Mouse (Mus musculus) thymus, adult 18-20 months (tissue): ENCODE measurements around the gene Isoc2b.
"Not testable (repeated sequence)": the region's sequence is repeated elsewhere in the genome, so short reads cannot be mapped to it uniquely, and the experiment has no call there.

ENCODE experiments used
- DNase-seq, 2 experiments: peaks; one replicate each; pipeline ENCODE4 v3.0.0; 2022; ENCODE audit warnings: mixed read lengths in 2 of 2

Gene Isoc2b

DNA sequence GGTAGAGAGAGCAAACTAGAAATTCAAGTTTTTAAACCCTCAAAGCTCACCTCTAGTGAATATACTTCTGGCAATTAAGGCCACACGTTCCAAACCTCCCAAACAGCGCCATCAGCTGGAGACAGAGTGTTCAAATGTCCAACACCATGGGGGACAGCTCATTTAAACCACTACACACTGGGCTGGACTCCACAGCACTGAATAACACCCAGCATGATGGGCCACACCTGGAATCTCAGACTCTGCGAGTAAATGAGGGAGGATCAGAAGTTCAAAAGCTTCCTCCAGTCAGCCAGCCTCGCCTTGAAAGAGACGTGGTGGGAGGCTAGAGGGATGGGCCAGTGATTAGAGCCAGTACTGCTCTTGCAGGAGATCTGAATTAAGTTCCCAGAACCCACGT is at the start of gene Isoc2b:
Gene Isoc2b (minus strand): TSS at position 126 of the 400 bp plus-strand sequence.
- no peak for DNase-seq

DNA sequence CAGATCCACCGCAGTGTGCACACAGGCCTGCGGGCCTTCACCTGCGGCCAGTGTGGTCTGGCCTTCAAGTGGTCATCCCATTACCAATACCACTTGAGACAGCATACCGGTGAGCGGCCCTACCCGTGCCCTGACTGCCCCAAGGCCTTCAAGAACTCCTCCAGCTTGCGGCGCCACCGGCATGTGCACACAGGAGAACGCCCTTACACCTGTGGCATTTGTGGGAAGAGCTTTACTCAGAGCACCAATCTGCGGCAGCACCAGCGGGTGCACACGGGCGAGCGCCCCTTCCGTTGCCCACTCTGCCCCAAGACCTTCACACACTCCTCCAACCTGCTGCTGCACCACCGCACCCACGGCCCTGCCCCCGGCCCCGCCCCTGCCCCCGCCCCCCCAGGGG is 49.0 kb upstream of the Isoc2b start:
- no peak for DNase-seq

DNA sequence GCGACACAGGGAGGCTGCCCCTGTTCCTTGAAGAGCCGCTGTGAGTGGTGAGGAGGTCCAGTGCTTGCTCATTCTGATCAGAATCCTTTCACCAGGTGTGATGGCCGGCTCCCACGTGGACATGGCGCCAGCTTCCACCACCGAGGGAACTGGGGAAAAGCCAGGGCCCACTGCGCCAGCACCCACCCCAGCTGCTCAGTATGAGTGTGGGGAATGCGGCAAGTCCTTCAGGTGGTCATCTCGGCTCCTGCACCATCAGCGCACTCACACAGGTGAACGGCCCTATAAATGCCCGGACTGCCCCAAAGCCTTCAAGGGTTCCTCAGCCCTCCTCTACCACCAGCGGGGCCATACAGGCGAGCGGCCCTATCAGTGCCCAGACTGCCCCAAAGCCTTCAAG is 48.6 kb upstream of the Isoc2b start:
- no peak for DNase-seq

- no peak for DNase-seq
Observed at GRCm38 (mm10) chr7:4917494-4917893, 47.4 kb upstream of the Isoc2b start.

GRCm38 (mm10) chr7:4915669-4916416 is 45.8 kb upstream of the Isoc2b start:
- DNase-seq: no peak

DNA sequence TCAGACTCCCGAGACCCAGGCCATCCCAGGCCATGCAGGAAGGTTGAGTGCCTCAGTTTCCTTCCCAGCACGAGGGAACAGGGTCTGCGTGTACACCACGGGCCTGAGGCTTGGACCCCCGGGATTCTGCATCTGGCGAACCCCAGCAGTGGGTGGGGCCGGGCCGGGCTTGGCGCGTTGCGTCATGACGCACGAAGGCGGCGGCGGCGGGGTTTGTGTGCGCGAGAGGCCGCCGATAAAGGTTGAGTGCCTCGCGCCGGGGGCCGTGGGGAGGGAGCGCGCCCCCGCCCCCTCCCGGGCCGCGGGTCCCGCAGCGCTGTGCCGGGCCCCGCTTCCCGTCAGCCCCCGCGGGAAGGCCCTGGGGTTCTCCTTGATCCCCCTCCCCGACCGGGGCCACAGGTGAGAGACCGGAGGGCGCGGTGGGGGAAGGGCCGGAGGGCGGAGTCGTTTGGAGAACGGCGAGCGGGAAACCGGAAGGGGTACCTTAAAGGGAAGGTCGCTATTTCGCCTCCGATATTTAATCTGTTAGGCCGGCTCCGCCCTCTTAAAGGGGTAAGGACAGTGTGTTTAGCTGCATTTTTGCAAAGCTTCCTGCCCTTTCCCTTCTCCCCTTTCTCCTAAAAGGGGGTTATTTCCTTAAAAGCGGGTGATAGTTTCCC is 45.1 kb upstream of the Isoc2b start, which contains the start of gene Zfp628:
Gene Zfp628 (plus strand): TSS at position 211 of the 659 bp plus-strand sequence.
- DNase-seq: peak; percentile 87 to 88

- DNase-seq: no peak
Observed at GRCm38 (mm10) chr7:4912248-4912647, 42.2 kb upstream of the Isoc2b start.

GRCm38 (mm10) chr7:4911561-4911960 is 41.5 kb upstream of the Isoc2b start:
- no peak for DNase-seq

- no peak for DNase-seq
Observed at GRCm38 (mm10) chr7:4906466-4906950, 36.5 kb upstream of the Isoc2b start, which contains the start of gene Gm36210. Gm36210 (minus strand) TSS chr7:4906516.

GRCm38 (mm10) chr7:4902404-4902803 is 32.3 kb upstream of the Isoc2b start:
- no peak for DNase-seq

- DNase-seq: no peak
Observed at GRCm38 (mm10) chr7:4901171-4901570, 31.1 kb upstream of the Isoc2b start.

DNA sequence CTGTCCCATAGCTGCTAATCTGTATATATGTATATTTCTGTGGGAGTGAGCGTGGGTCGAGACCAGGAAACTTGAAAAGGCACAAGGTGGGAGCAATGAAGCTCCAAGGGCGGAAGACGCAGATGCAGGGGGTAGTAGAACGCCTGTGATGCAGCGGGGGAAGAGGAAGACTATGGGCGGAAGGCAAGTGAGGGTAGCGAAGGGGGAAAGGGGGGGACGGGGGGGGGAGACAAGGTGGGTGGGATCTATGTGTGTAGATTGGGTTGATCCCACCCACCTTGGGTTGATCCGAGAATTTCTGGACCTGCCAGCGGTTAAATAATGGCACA is 30.4 kb upstream of the Isoc2b start:
- DNase-seq: no peak

DNA sequence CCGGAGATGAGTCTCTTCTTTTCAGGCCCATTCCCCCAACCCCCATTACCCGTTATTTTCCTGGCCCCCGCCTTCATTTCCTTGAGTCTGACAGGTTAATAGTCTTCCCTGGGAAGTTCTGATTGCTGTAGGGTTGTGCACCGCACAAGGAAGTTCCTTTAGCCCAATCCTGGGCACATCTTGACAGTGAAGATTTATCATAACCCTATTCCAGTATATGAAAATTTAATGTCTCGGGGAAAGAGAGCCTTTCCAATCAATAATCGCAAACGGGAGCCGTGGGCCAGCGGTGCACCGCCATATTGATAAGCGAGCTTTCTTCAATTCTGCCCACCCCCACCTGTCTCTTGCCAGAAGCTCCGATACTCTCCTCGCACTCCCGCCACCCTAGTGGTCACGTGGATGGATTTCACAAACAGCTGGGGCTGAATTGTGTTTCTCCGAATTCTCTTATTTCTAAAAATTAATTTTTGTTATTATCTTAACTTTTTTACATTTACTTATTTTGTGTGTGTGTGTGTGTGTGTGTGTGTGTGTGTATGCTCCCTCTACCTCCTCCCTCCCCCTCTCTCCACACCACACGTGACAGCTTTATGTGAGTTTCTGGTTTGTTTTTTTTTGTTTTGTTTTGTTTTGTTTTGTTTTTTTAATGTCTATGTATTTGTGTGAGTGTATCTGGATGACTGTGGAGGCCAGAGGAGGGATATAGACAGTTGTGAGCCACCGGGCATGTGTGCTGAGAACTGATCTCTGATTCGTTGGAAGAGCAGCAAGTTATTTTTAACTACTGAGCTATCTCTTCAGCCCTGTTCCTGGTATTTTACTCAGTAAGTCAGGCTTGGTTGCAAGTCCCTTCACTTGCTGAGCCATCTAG is 29.8 kb upstream of the Isoc2b start:
- no peak for DNase-seq

GRCm38 (mm10) chr7:4898851-4899648 is 29.0 kb upstream of the Isoc2b start:
- no peak for DNase-seq

DNA sequence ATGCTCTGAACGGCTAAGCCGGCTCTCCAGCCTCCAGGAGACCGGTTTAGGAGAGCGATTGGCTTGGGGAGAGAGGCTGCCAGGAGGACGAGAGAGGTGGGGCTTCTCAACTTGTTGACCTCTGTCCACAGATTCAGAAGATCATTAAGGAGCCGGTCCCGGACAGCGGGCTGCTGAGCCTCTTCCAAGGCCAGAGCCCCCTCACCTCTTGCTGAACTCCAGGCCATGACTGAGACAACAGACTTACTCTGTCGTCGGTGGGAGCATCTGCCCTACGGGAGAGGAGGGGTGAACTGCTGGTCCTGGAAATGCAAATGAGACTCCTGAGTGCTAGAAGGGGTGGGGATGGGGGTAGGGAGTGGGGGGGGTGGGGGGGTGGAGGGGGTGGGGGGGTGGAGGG is 25.1 kb upstream of the Isoc2b start:
- no peak for DNase-seq

DNA sequence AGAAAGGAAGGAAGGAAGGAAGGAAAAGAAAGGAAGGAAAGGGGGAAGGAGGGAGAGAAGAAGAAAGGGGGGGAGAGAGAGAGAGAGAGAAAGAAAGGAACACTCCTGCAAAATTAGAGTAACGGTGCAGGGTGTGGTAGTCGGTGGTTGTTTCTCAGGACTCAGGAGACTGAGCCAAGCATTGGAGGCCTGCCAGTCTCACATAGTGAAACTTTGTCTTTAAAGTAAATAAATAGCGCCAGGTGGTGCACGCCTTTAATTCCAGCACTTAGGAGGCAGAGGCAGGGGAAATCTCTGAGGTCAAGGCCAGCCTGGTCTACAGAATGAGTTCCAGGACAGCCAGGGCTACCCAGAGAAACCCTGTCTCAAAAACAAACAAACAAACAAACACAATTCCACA is 16.6 kb upstream of the Isoc2b start:
- no peak for DNase-seq

- DNase-seq: not testable (repeated sequence)
Observed at GRCm38 (mm10) chr7:4879036-4879435, 9.0 kb upstream of the Isoc2b start.

DNA sequence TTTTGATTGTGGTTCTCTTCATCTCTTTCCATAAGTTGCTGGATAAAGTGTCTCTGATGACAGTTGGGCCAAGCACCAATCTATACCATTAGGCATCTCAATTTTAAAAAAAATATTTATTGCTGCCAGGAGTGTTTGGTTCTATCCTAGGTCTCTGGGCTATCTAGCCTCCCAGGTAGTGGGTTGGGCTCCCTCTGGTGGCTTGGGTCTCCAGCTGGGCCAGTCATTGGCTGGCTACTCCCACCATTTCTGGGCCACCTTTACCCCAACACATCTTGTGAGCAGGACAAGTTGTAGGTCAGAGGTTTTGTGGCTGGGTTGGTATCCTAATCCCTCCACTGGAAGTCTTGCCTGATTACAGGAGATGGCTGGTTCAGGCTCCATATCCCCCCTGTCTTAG is 8.1 kb upstream of the Isoc2b start:
- DNase-seq: no peak

GRCm38 (mm10) chr7:4877226-4877625 is 7.2 kb upstream of the Isoc2b start:
- DNase-seq: no peak

DNA sequence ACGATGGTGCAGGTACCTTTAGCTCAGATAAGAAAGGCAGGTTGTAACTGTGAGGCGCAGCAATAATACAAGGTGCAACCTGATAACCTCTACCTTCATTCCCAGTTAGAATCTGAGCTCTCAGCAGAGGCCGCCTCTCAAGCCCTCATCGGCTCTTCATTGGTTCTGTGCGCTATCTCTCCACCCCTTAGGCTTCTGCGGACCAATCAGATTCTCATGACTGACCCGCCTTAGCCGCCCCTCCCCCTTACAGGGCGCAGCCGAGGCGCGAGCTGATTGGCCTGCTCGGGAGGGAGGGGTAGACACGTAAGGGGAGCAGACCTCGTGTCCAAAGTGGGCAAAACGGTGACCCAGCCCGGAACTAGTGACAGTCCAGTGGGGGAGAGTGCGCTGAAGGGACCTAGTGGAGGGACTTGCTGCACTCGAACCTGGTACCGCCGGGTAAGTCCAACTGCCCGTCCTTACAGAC is 6.7 kb upstream of the Isoc2b start, which contains the start of gene Isoc2a:
Gene Isoc2a (plus strand): TSS at position 401 of the 469 bp plus-strand sequence.
- peak; percentile 81 to 87 for DNase-seq

GRCm38 (mm10) chr7:4866631-4867180 is 3.4 kb downstream of the Isoc2b start:
- no peak for DNase-seq
